Mouse (Mus musculus) CH12.LX (cell line): ENCODE results near the gene Nfatc2. TPM values are rescaled to one million over a fixed set of nuclear protein-coding genes. Genes with fewer than 3 reads are reported as not detected.

Experiments
- DNase-seq: peaks from one replicate; pipeline ENCODE4 v3.0.0-alpha.2; 2013; ENCODE audit errors: extremely low read depth
- H3K27ac ChIP-seq: 2 replicates; pipeline ENCODE4 v1.5.1; 2012; ENCODE audit warnings: low read depth, mild to moderate bottlenecking, control low read depth, moderate library complexity; ENCODE audit not compliant: insufficient read depth
- H3K27me3 ChIP-seq: replicated peaks from 2 replicates; pipeline ENCODE3; 2012; ENCODE audit warnings: inconsistent platforms
- H3K36me3 ChIP-seq, 2 experiments: replicated peaks in 1 of 2; 2 replicates each; pipeline versions ENCODE3 to v1.6.1; 2012; ENCODE audit warnings: inconsistent platforms in 1 of 2, low read length in 1 of 2, mild to moderate bottlenecking in 1 of 2, mixed read lengths in 1 of 2, moderate library complexity in 1 of 2; ENCODE audit not compliant: control insufficient read depth in 1 of 2, insufficient read depth in 1 of 2
- H3K4me1 ChIP-seq, 2 experiments: 2 replicates each; pipeline ENCODE4 v1.6.1; 2012; ENCODE audit warnings: inconsistent platforms in 1 of 2, moderate library complexity in 1 of 2; ENCODE audit not compliant: insufficient read depth in 2 of 2, control insufficient read depth in 1 of 2
- H3K4me2 ChIP-seq: 2 replicates; pipeline ENCODE4 v1.6.1; 2012; ENCODE audit warnings: low read depth, mild to moderate bottlenecking, control low read depth; ENCODE audit not compliant: poor library complexity, insufficient read depth, severe bottlenecking
- H3K4me3 ChIP-seq, 3 experiments: fragments of 150-350 bp in 1 of 3; sonication (generic) in 1 of 3; replicated peaks in 1 of 3; 2 replicates each; pipeline versions ENCODE3 to v1.5.1; 2011 to 2012; ENCODE audit warnings: low read depth in 2 of 3, low read length in 2 of 3, mild to moderate bottlenecking in 2 of 3, moderate library complexity in 2 of 3, control low read depth in 1 of 3, improper control_type of control experiment in 1 of 3, inconsistent platforms in 1 of 3, mixed read lengths in 1 of 3; ENCODE audit not compliant: poor library complexity in 1 of 3
- H3K79me2 ChIP-seq: replicated peaks from 2 replicates; pipeline ENCODE4 v1.6.1; 2012; ENCODE audit warnings: mild to moderate bottlenecking, moderate library complexity; ENCODE audit not compliant: control insufficient read depth, poor library complexity, insufficient read depth, severe bottlenecking; ENCODE audit errors: extremely low read depth
- H3K9ac ChIP-seq: 2 replicates; pipeline ENCODE4 v1.6.1; 2012; ENCODE audit warnings: low read depth, mild to moderate bottlenecking, control low read depth, moderate library complexity; ENCODE audit not compliant: insufficient read depth
- H3K9me3 ChIP-seq: replicated peaks from 2 replicates; pipeline ENCODE3; 2012; ENCODE audit warnings: low read length, inconsistent platforms, mixed read lengths
- BHLHE40 ChIP-seq: IDR thresholded peaks from 2 replicates; pipeline ENCODE4 v1.6.1; 2011; ENCODE audit warnings: mild to moderate bottlenecking, low read depth, low read length, improper control_type of control experiment
- CHD1 ChIP-seq: IDR thresholded peaks from 2 replicates; pipeline ENCODE4 v1.6.1; 2012; ENCODE audit warnings: low read depth, low read length, improper control_type of control experiment, inconsistent platforms
- CHD2 ChIP-seq: IDR thresholded peaks from 2 replicates; pipeline ENCODE4 v1.6.1; 2011; ENCODE audit warnings: low read length, improper control_type of control experiment
- CTCF ChIP-seq, 2 experiments: IDR thresholded peaks in 1 of 2; conservative IDR thresholded peaks in 1 of 2; 2 replicates each; pipeline ENCODE4 v1.5.1; 2011 to 2012; ENCODE audit warnings: low read depth in 2 of 2, low read length in 2 of 2, improper control_type of control experiment in 1 of 2, inconsistent platforms in 1 of 2, mild to moderate bottlenecking in 1 of 2, moderate library complexity in 1 of 2
- ETS1 ChIP-seq: conservative IDR thresholded peaks from 2 replicates; pipeline ENCODE4 v1.6.1; 2012; ENCODE audit warnings: low read depth, mild to moderate bottlenecking, inconsistent platforms, low read length, improper control_type of control experiment, moderate library complexity
- HCFC1 ChIP-seq: IDR thresholded peaks from 2 replicates; pipeline ENCODE4 v1.6.1; 2012; ENCODE audit warnings: low read depth, mild to moderate bottlenecking, inconsistent platforms, low read length, improper control_type of control experiment
- IRF4 ChIP-seq: IDR thresholded peaks from 2 replicates; pipeline ENCODE4 v1.6.1; 2014; ENCODE audit warnings: low read depth, mild to moderate bottlenecking, inconsistent platforms, low read length, improper control_type of control experiment
- JUND ChIP-seq: conservative IDR thresholded peaks from 2 replicates; pipeline ENCODE4 v1.6.1; 2011; ENCODE audit warnings: low read depth, low read length, improper control_type of control experiment
- KAT2A ChIP-seq: IDR thresholded peaks from 2 replicates; pipeline ENCODE4 v1.6.1; 2012; ENCODE audit warnings: low read length, improper control_type of control experiment, inconsistent platforms; ENCODE audit not compliant: insufficient replicate concordance
- MAFK ChIP-seq: IDR thresholded peaks from 2 replicates; pipeline ENCODE4 v1.6.1; 2011; ENCODE audit warnings: low read length, improper control_type of control experiment; ENCODE audit not compliant: insufficient replicate concordance
- MAX ChIP-seq: IDR thresholded peaks from 2 replicates; pipeline ENCODE4 v1.6.1; 2011; ENCODE audit warnings: low read length, improper control_type of control experiment
- MEF2A ChIP-seq: IDR thresholded peaks from 2 replicates; pipeline ENCODE4 v1.6.1; 2014; ENCODE audit warnings: low read depth, mild to moderate bottlenecking, inconsistent platforms, low read length, improper control_type of control experiment, borderline replicate concordance
- MXI1 ChIP-seq: IDR thresholded peaks from 2 replicates; pipeline ENCODE4 v1.6.1; 2011; ENCODE audit warnings: mild to moderate bottlenecking, low read depth, low read length, improper control_type of control experiment
- MYC ChIP-seq: IDR thresholded peaks from 2 replicates; pipeline ENCODE4 v1.6.1; 2011; ENCODE audit warnings: low read depth, mild to moderate bottlenecking, improper control_type of control experiment, low read length
- dilution Hi-C: fragments of 300-500 bp; cut with MboI; formaldehyde crosslinking; loops from 2 replicates; pipeline ENCODE4 v1.14.3; 2020; ENCODE audit warnings: low sequenced_read_pairs; ENCODE audit not compliant: extremely low pct_unique_long_range_greater_than_20kb, extremely low pct_ligation_motif_present
- in situ Hi-C: fragments of 300-500 bp; cut with MboI; formaldehyde crosslinking; loops from 3 replicates; pipeline ENCODE4 v1.14.3; 2019; ENCODE audit warnings: low sequenced_read_pairs, low pct_ligation_motif_present, low pct_unique_long_range_greater_than_20kb, mixed read lengths
- polyA plus RNA-seq: library from polyadenylated mRNA; unstranded; fragments of >175 nt; gene quantifications from 2 replicates; pipeline ENCODE4 v1.2.1, GENCODE M21; 2012; ENCODE audit warnings: low read depth; ENCODE audit not compliant: insufficient read length
- total RNA-seq, 2 experiments: library from RNA; depleted of rRNA; stranded (reverse); fragments of 300-350 nt in 1 of 2; fragments of >200 nt in 1 of 2; gene quantifications; 2 replicates each; pipeline ENCODE4 v1.2.3; 2012 to 2014

The Nfatc2 gene
- total and polyA plus RNA-seq, 3 experiments: 1.8 to 4.8 (median 3.6) TPM

DNA sequence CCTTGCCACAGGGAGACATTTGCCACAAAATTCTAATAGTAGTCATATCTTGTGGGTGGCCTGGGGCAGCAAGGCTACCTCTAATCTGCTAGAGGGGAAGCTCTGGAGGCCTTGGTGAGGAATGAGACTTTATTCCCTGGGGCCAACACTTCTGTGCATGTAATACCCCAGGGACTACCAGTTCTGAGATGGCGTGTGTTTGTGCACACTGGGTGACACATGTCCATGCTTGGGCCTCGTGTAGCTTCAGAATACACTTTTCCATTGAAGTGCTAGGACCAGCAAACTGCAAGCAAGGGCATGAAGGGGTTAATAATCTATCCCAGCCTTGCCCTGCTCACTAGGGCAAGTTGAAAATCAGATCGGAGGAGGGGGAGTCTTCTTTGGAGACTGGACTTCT, 58.4 kb downstream of the Nfatc2 start:
- peak overlapping the region in 1 of 3 experiments; percentile 42 for H3K4me3 ChIP-seq
- peak overlapping the region; percentile 36; the same call in 1 of the 2 replicates for H3K27ac ChIP-seq
- no peaks in the 10 kb centered on the region for H3K27me3 ChIP-seq
- TF ChIP-seq MYC: peak; percentile 63; the same call in 1 of the 2 replicates
- peak; percentile 43; the same call in 1 of the 2 replicates for TF ChIP-seq MEF2A
- TF ChIP-seq MXI1: peak; percentile 87; the same call in 1 of the 2 replicates
- no peak for TF ChIP-seq CTCF (conservative IDR thresholded peaks at IDR 0.05 in 1 of 2, IDR thresholded peaks at IDR 0.05 in 1 of 2; ENCODE audit: low read depth in 2 of 2, low read length in 2 of 2)
- peak; percentile 75 for TF ChIP-seq ETS1
- no peak for TF ChIP-seq MAFK
- TF ChIP-seq CHD1: no peak
- peak; percentile 70 for TF ChIP-seq MAX
- peak; percentile 85 for TF ChIP-seq BHLHE40
- 0 out of 2 replicates have a peak, but pooled peaks have one; percentile 43 for TF ChIP-seq KAT2A
- peak; percentile 77 for TF ChIP-seq IRF4
- no peak for TF ChIP-seq CHD2
- no peak for TF ChIP-seq HCFC1
- TF ChIP-seq, all 38 proteins: peak for 8
- H3K9me3 ChIP-seq: no peaks in the 10 kb centered on the region
- in situ Hi-C loops (loop anchor here (5.0 kb wide), 1 partner anchor 39 kb away; no protein-coding TSS in a partner anchor), dilution Hi-C loops (no loop called here)
- peaks cover 53 to 71% of the 10 kb centered on the region in 2 experiments for H3K4me1 ChIP-seq
- H3K4me2 ChIP-seq: 0 out of 2 replicates have a peak overlapping the region, but pooled peaks have one; percentile 2
- H3K79me2 ChIP-seq: no peaks in the 10 kb centered on the region
- H3K9ac ChIP-seq: no peak overlapping the region
- DNase-seq: peak; percentile 64
- peaks cover 0 to 46% of the 10 kb centered on the region in 2 experiments for H3K36me3 ChIP-seq

GRCm38 (mm10) chr2:168541223-168541622, 60.2 kb downstream of the Nfatc2 start:
- Histone ChIP-seq H3K27me3 (no peaks in the 10 kb centered on the region), H3K4me1 (peaks cover 53 to 84% of the 10 kb centered on the region in 2 experiments), H3K9me3 (no peaks in the 10 kb centered on the region), H3K4me2 (no peak overlapping the region), H3K9ac (no peak overlapping the region), H3K27ac (no peak overlapping the region; the same call in 1 of the 2 replicates), H3K4me3 (no peak overlapping the region), H3K36me3 (peaks cover 0 to 41% of the 10 kb centered on the region in 2 experiments), H3K79me2 (no peaks in the 10 kb centered on the region)
- dilution Hi-C loops (no loop called here), in situ Hi-C loops (loop anchor here (5.0 kb wide), 1 partner anchor 41 kb away; no protein-coding TSS in a partner anchor)
- TF ChIP-seq ETS1 (peak; percentile 61; the same call in 1 of the 2 replicates), BHLHE40 (peak; percentile 68), JUND (no peak)
- DNase-seq: no peak
